Mouse (Mus musculus): ENCODE data around the gene Tmem109. TPM values are rescaled to one million over a fixed set of nuclear protein-coding genes. Genes with fewer than 3 reads are reported as not detected.
A peak's percentile ranks its signal among the peaks of the same experiment; 100 is the strongest.

Gene Tmem109
- total and polyA plus RNA-seq, 2 experiments from 2014 or later, result 22.9 to 39.3 TPM

- no peaks in the 10 kb centered on the region for H3K36me3 ChIP-seq (ENCODE audit: insufficient read depth, low read length)
- ATAC-seq (ENCODE audit: low FRiP score), result no peak
- no peaks in the 10 kb centered on the region for H3K9me3 ChIP-seq (ENCODE audit: low read length)
- H3K27ac ChIP-seq (ENCODE audit: low read depth, low read length), result peak overlapping the region; percentile 32
- peaks cover 8% of the 10 kb centered on the region for H3K4me1 ChIP-seq (ENCODE audit: insufficient read depth, low read length)
- H3K4me3 ChIP-seq (ENCODE audit: low read depth, low read length), result peak overlapping the region; percentile 66
- peak; percentile 51 for TF ChIP-seq CTCF (IDR thresholded peaks at IDR 0.05)
- 41% methylated on average over 6 of the region's 7 CpGs for WGBS
- H3K4me2 ChIP-seq (ENCODE audit: low read depth, low read length, poor library complexity, severe bottlenecking), result peak overlapping the region; percentile 81
- peak overlapping the region; percentile 76 for H3K9ac ChIP-seq (replicated peaks; ENCODE audit: low read length, poor library complexity, severe bottlenecking)
- H3K27me3 ChIP-seq (ENCODE audit: insufficient read depth, low read length), result no peaks in the 10 kb centered on the region
- DNase-seq (ENCODE audit: low spot score), result peak; percentile 32
These were observed 1.5 kb downstream of the Tmem109 start for GRCm38 (mm10) chr19:10880085-10880974.

DNA sequence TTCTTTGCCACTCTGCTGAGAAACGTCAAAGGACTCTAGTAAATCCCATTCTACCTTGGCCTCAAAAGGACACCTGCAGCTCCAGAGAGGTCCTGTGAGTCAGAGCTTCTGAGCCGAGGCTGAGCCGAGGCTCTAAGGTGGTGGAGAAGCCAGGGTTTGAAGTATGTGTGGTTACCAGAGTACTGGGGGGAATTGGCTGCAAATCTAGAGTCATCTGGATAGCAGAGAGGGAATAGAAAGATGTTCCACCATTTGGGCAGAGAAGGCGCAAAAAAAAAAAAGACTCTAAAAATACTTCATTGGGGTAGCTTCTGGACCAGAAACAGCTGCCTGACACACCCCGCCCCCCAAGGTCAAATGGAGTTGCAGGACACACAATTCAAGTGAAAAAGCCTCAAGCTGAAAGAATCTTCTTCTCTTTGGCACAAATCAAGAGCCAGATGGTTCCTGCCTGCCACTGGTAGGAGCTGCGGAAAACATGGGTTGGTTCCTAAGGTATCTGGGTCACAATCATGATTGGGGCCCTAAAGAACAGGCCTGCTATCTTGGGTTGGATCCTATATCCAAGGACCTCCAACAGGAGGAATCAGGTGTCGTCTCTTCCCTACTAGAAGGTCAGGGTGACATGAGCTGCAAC is 3.5 kb downstream of the Tmem109 start:
- no peak overlapping the region for H3K4me2 ChIP-seq (ENCODE audit: low read depth, low read length, poor library complexity, severe bottlenecking)
- no peaks in the 10 kb centered on the region for H3K27me3 ChIP-seq (ENCODE audit: insufficient read depth, low read length)
- no peaks in the 10 kb centered on the region for H3K9me3 ChIP-seq (ENCODE audit: low read length)
- ATAC-seq (ENCODE audit: low FRiP score), result no peak
- no peak for DNase-seq (ENCODE audit: low spot score)
- WGBS, result 91% methylated on average over 7 of the region's 7 CpGs
- H3K4me1 ChIP-seq (ENCODE audit: insufficient read depth, low read length), result peaks cover 8% of the 10 kb centered on the region
- no peak overlapping the region for H3K9ac ChIP-seq (replicated peaks; ENCODE audit: low read length, poor library complexity, severe bottlenecking)
- no peak for TF ChIP-seq CTCF (IDR thresholded peaks at IDR 0.05)
- no peak overlapping the region for H3K27ac ChIP-seq (ENCODE audit: low read depth, low read length)
- H3K4me3 ChIP-seq (ENCODE audit: low read depth, low read length), result no peak overlapping the region
- H3K36me3 ChIP-seq (ENCODE audit: insufficient read depth, low read length), result peaks cover 7% of the 10 kb centered on the region; the same call in 1 of the 2 replicates

- Histone ChIP-seq H3K4me3 (ENCODE audit: low read depth, low read length) (no peak overlapping the region), H3K9ac (replicated peaks; ENCODE audit: low read length, poor library complexity, severe bottlenecking) (no peak overlapping the region), H3K9me3 (ENCODE audit: low read length) (no peaks in the 10 kb centered on the region), H3K36me3 (ENCODE audit: insufficient read depth, low read length) (peaks cover 31% of the 10 kb centered on the region), H3K4me2 (ENCODE audit: low read depth, low read length, poor library complexity, severe bottlenecking) (no peak overlapping the region), H3K27ac (ENCODE audit: low read depth, low read length) (no peak overlapping the region), H3K27me3 (ENCODE audit: insufficient read depth, low read length) (no peaks in the 10 kb centered on the region), H3K4me1 (ENCODE audit: insufficient read depth, low read length) (peaks cover 9% of the 10 kb centered on the region; the same call in 1 of the 2 replicates)
- no peak for DNase-seq (ENCODE audit: low spot score)
- no peak for TF ChIP-seq CTCF (IDR thresholded peaks at IDR 0.05)
- WGBS, result 84% methylated on average over 14 of the region's 14 CpGs
- no peak for ATAC-seq (ENCODE audit: low FRiP score)
These were observed 10.4 kb downstream of the Tmem109 start for GRCm38 (mm10) chr19:10871328-10871961.

DNA sequence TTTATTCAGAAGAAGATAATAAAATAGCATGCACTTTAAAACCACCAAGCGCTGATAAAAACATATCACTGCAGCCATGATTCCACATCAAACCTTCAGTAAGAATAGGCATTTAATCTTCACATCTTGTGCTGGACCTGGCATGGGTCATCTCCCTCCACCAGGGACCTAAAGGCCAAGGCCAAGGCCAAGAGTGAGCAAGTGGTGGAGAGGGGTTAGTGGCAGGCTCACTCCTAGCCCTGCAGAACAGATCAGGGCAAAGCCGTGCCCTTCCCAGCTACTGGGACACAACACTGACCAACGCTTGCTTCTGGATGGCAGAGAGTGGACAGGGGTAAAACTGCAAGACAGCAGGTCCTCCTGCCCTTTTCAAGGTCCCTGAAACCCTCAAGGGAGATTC is 11.1 kb downstream of the Tmem109 start:
- Histone ChIP-seq H3K27me3 (ENCODE audit: insufficient read depth, low read length) (no peaks in the 10 kb centered on the region), H3K27ac (ENCODE audit: low read depth, low read length) (peak overlapping the region; percentile 88; the same call in 1 of the 2 replicates), H3K4me1 (ENCODE audit: insufficient read depth, low read length) (peaks cover 9% of the 10 kb centered on the region; the same call in 1 of the 2 replicates), H3K4me2 (ENCODE audit: low read depth, low read length, poor library complexity, severe bottlenecking) (no peak overlapping the region), H3K36me3 (ENCODE audit: insufficient read depth, low read length) (peaks cover 35% of the 10 kb centered on the region), H3K9me3 (ENCODE audit: low read length) (no peaks in the 10 kb centered on the region), H3K4me3 (ENCODE audit: low read depth, low read length) (no peak overlapping the region), H3K9ac (replicated peaks; ENCODE audit: low read length, poor library complexity, severe bottlenecking) (0 out of 2 replicates have a peak overlapping the region, but pooled peaks have one; percentile 13)
- no peak for TF ChIP-seq CTCF (IDR thresholded peaks at IDR 0.05)
- ATAC-seq (ENCODE audit: low FRiP score), result no peak
- DNase-seq (ENCODE audit: low spot score), result no peak
- WGBS, result 90% methylated on average over 3 of the region's 3 CpGs

- Histone ChIP-seq H3K27me3 (ENCODE audit: insufficient read depth, low read length) (no peaks in the 10 kb centered on the region), H3K27ac (ENCODE audit: low read depth, low read length) (peak within 1 kb of the TSS; percentile 88), H3K9me3 (ENCODE audit: low read length) (no peaks in the 10 kb centered on the region), H3K4me1 (ENCODE audit: insufficient read depth, low read length) (peaks cover 9% of the 10 kb centered on the region; the same call in 1 of the 2 replicates), H3K4me2 (ENCODE audit: low read depth, low read length, poor library complexity, severe bottlenecking) (peak within 1 kb of the TSS; percentile 88), H3K9ac (replicated peaks; ENCODE audit: low read length, poor library complexity, severe bottlenecking) (peak within 1 kb of the TSS; percentile 76), H3K4me3 (ENCODE audit: low read depth, low read length) (peak within 1 kb of the TSS; percentile 58), H3K36me3 (ENCODE audit: insufficient read depth, low read length) (peaks cover 41% of the 10 kb centered on the region)
- peak; percentile 19; the same call in 1 of the 2 replicates for TF ChIP-seq CTCF (IDR thresholded peaks at IDR 0.05)
- WGBS, result 3% methylated on average over 8 of the region's 8 CpGs
- DNase-seq (ENCODE audit: low spot score) (peak; percentile 30), ATAC-seq (ENCODE audit: low FRiP score) (peak; percentile 21; the same call in 1 of the 2 replicates)
These were observed 11.8 kb downstream of the Tmem109 start, which contains the start of gene Tmem132a for GRCm38 (mm10) chr19:10869886-10870527. TSS of gene Tmem132a (minus strand) at chr19:10869940.

Data from midbrain, postnatal 0 days (tissue).